21 mouse cellular contexts compared by ENCODE assay signal in the genomic region with DNA sequence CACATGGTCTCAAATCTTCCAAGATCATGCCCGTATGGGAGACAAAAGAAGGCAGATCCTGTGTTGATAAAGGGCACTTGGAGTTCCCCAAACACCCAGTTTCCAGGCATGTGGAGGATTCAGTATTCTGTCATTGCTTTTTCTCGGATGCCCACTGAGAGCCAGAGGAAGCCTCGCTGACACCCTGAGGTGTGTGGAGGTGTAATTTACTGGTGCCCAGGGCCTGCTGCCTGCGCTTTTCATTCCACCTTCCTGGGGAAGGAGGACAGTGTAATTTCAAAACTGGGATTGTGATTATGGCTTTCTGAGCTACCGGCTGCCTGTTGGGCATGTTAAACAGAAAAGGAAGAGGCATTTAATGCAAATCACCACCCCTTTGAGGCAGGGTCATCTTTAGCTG.
DNase-seq lines count a peak whose midpoint lies in the region; ATAC-seq and TF ChIP-seq lines count a peak whose summit lies in the region.
"Had no signal": no experiment of that assay in that cellular context is flagged by ENCODE, and none has a peak within 500 bp of the region (broad histone marks: within the 10 kb centered on the region; RNA-seq: fewer than 3 reads in every experiment).

No protein-coding gene starts in this region.

- peak overlapping the region; percentile 22; the same call in 1 of the 2 replicates for H3K27ac ChIP-seq in hindbrain, embryonic 15.5 days (replicated peaks)
- no peak overlapping the region for H3K27ac ChIP-seq in hindbrain, embryonic 16.5 days (ENCODE audit: low read depth, low read length)
- H3K27ac ChIP-seq in midbrain, embryonic 15.5 days, result 0 out of 2 replicates have a peak overlapping the region, but pooled peaks have one; percentile 16
- H3K27ac ChIP-seq: forebrain, embryonic 15.5 days; limb, embryonic 15.5 days; liver, embryonic 14.5 days had no signal

- TF ChIP-seq POLR2A in brain, embryonic 14.5 days (IDR thresholded peaks at IDR 0.05; ENCODE audit: borderline replicate concordance, extremely low read depth, insufficient read depth, insufficient read length, poor library complexity, severe bottlenecking), result no peak

- WGBS in hindbrain, embryonic 15.5 days, result 44% methylated on average over 5 of the region's 5 CpGs
- 43% methylated on average over 5 of the region's 5 CpGs for WGBS in hindbrain, embryonic 16.5 days
- WGBS in midbrain, embryonic 15.5 days, result 42% methylated on average over 5 of the region's 5 CpGs

- H3K9me3 ChIP-seq in hindbrain, embryonic 15.5 days, result no peaks in the 10 kb centered on the region
- H3K9me3 ChIP-seq in hindbrain, embryonic 16.5 days (ENCODE audit: control insufficient read depth, low read length), result no peaks in the 10 kb centered on the region
- H3K9me3 ChIP-seq in midbrain, embryonic 15.5 days, result no peaks in the 10 kb centered on the region
- H3K9me3 ChIP-seq: forebrain, embryonic 15.5 days; heart, embryonic 12.5 days; limb, embryonic 15.5 days had no signal

- peaks cover 9% of the 10 kb centered on the region for H3K4me1 ChIP-seq in hindbrain, embryonic 15.5 days (replicated peaks)
- H3K4me1 ChIP-seq in hindbrain, embryonic 16.5 days (ENCODE audit: control insufficient read depth, insufficient read depth, low read depth, low read length), result no peaks in the 10 kb centered on the region; the same call in 1 of the 2 replicates
- peaks cover 11% of the 10 kb centered on the region for H3K4me1 ChIP-seq in midbrain, embryonic 15.5 days
- H3K4me1 ChIP-seq: forebrain, embryonic 15.5 days; heart, embryonic 12.5 days; limb, embryonic 15.5 days had no signal

- no peak for TF ChIP-seq CTCF in brain, embryonic 14.5 days (IDR thresholded peaks at IDR 0.05; ENCODE audit: borderline replicate concordance, extremely low read depth, insufficient read depth, insufficient read length)

- ATAC-seq in hindbrain, embryonic 15.5 days (ENCODE audit: low FRiP score, low read depth), result no peak
- no peak for ATAC-seq in hindbrain, embryonic 16.5 days
- ATAC-seq in midbrain, embryonic 15.5 days (replicated peaks), result no peak
- ATAC-seq: forebrain, embryonic 15.5 days; intestine, postnatal 0 days had no signal

- H3K27me3 ChIP-seq in hindbrain, embryonic 15.5 days, result no peaks in the 10 kb centered on the region
- no peaks in the 10 kb centered on the region for H3K27me3 ChIP-seq in hindbrain, embryonic 16.5 days (replicated peaks; ENCODE audit: control insufficient read depth, insufficient read depth, low read length)
- no peaks in the 10 kb centered on the region for H3K27me3 ChIP-seq in midbrain, embryonic 15.5 days (replicated peaks)
- H3K27me3 ChIP-seq: forebrain, embryonic 15.5 days; heart, embryonic 12.5 days; limb, embryonic 15.5 days had no signal

- no peak overlapping the region for H3K4me2 ChIP-seq in hindbrain, embryonic 15.5 days
- H3K4me2 ChIP-seq in hindbrain, embryonic 16.5 days (ENCODE audit: low read length), result no peak overlapping the region
- no peak overlapping the region for H3K4me2 ChIP-seq in midbrain, embryonic 15.5 days
- H3K4me2 ChIP-seq: forebrain, embryonic 15.5 days; heart, embryonic 12.5 days; limb, embryonic 15.5 days; lung, embryonic 14.5 days had no signal

- no peaks in the 10 kb centered on the region for H3K36me3 ChIP-seq in hindbrain, embryonic 15.5 days
- H3K36me3 ChIP-seq in hindbrain, embryonic 16.5 days (ENCODE audit: control insufficient read depth, insufficient read depth, low read length), result no peaks in the 10 kb centered on the region
- no peaks in the 10 kb centered on the region for H3K36me3 ChIP-seq in midbrain, embryonic 15.5 days (replicated peaks)
- H3K36me3 ChIP-seq: forebrain, embryonic 15.5 days; heart, embryonic 12.5 days; limb, embryonic 15.5 days had no signal

- no peak overlapping the region for H3K9ac ChIP-seq in hindbrain, embryonic 15.5 days
- H3K9ac ChIP-seq in hindbrain, embryonic 16.5 days (ENCODE audit: low read depth, low read length), result no peak overlapping the region
- no peak overlapping the region for H3K9ac ChIP-seq in midbrain, embryonic 15.5 days
- H3K9ac ChIP-seq: forebrain, embryonic 15.5 days; heart, embryonic 12.5 days; limb, embryonic 15.5 days; liver, embryonic 14.5 days; lung, embryonic 14.5 days had no signal

- peak; percentile 37 to 44 for DNase-seq in cerebellum, postnatal 25 days
- DNase-seq in cerebellum, adult 9-10 months, result no peak
- DNase-seq in brain, embryonic 14.5 days (ENCODE audit: low read depth), result peak; percentile 50
- no peak for DNase-seq in Muller cell, postnatal 12 days (ENCODE audit: inconsistent ontology term)
- DNase-seq in testis, postnatal 10 days (ENCODE audit: low spot score), result no peak
- DNase-seq: adrenal gland, postnatal 10 days; gastrocnemius, postnatal 14 days; heart, adult 11 months; heart, postnatal 10 days; left cerebral cortex, postnatal 4 days; lung, embryonic 14.5 days; thymus, adult 2 months; thymus, postnatal 4 days had no signal

- H3K4me3 ChIP-seq in hindbrain, embryonic 15.5 days, result no peak overlapping the region
- H3K4me3 ChIP-seq in hindbrain, embryonic 16.5 days (ENCODE audit: low read length), result no peak overlapping the region
- H3K4me3 ChIP-seq in midbrain, embryonic 15.5 days, result no peak overlapping the region
- H3K4me3 ChIP-seq: forebrain, embryonic 15.5 days; heart, embryonic 12.5 days; limb, embryonic 15.5 days had no signal

Comparison
In these comparisons a context has a peak if more than half of its experiments do, and no peak if none do; other contexts are left out.
1. DNase-seq: peak in cerebellum, postnatal 25 days (2 of 2) and brain, embryonic 14.5 days (single experiment); none in cerebellum, adult 9-10 months (single experiment), Muller cell, postnatal 12 days (single experiment) and testis, postnatal 10 days (single experiment).